Mouse (Mus musculus) CD4-positive, CD25-positive, alpha-beta regulatory T cell, adult 2 months (primary cell): ENCODE data around the gene Olfr1451.
"Not testable (repeated sequence)": the region's sequence is repeated elsewhere in the genome, so short reads cannot be mapped to it uniquely, and the experiment has no call there.

Experiments used
- DNase-seq: peaks from one replicate; pipeline ENCODE4 v3.0.0-alpha.2; 2012; ENCODE audit warnings: low read depth, low spot score

Gene Olfr1451

DNA sequence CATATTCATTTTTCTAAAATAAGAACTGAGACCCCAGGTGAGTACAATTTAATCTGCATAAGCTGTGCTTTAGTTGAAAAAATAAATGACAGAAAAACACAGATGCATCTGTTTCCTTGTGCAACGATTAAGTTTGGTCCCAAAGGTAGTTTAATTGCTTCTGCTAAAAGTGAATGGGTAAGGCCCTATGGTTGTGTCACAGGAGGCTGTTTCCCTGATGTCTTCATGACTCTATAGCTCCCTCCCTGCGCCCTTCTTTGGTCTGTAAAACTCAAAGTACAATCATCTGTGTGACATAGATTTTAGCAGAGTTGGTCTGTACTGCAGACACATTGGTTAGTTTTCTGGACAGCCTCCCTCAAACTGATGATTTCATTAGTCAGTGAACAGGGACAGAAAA, at the start of gene Olfr1451:
Olfr1451 (plus strand) TSS at position 301 of the 400 bp plus-strand sequence.
- DNase-seq, result no peak

DNA sequence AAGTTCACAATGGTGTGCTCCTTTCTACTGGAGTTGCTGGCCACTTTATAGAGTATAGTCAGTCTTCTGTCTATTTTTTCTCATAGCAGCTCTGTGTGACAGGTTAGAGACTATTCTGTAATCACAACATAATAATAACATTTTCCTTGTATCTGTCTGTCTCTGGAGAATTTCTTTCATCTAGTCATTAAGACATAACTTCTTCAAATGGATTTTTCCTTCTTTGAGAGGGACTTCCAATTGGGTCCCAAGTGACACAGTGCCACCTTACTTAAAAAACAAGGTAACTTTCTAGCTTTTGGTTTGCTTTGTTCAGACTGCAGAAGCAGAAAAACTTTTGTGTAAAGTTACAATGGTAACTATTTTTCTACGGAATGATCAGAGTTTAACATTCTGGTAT, 44.9 kb upstream of the Olfr1451 start, which contains the start of gene Olfr1450:
Olfr1450 (plus strand) TSS at position 301 of the 400 bp plus-strand sequence.
- DNase-seq, result no peak

DNA sequence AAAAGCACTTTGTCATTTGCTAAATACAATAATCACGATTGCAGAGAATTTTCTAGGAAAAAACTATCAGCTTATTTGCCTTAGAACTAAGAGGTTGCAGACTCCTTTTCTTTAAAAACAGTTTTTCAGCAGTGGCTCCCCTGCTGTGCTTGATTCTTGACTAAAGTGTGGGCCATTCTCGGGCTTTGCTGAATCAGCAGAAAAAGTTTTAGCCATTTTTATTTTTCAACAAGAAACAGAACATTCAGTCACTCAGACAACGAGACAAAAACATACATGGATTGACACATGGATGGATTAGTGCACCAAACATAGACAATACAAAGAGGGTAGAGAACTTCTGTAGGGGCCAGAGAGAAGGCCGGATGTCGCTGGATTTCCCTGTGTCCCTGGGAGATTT, 24.7 kb upstream of the Olfr1451 start:
- DNase-seq, result not testable (repeated sequence)

DNA sequence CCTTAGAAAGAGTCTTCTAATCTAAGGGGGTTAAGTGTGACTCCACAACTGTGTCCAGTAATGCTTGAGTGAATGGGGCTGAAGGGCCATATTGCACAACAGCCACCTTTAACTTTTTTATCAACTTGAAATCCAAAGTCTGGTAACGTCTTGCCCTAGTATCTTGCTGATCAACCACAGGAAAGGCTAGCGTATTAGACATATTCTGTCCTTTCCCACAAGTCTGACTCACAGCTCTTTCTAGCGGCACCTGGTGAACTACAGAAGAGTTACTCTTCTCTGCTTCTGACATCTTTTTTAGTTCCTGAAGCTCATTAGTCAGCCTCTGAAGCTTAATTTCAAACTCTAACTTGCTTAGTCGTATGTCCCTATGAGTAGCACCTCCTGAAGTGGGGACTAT, 2.5 kb upstream of the Olfr1451 start:
- not testable (repeated sequence) for DNase-seq

- DNase-seq, result no peak
Measured at GRCm38 (mm10) chr19:13028227-13028626, 33.4 kb downstream of the Olfr1451 start, which contains the start of gene Olfr1453. Gene Olfr1453, minus strand, starts transcription at chr19:13028327.
